Mouse (Mus musculus) kidney, postnatal 36 days (tissue): ENCODE measurements around the gene Olfr868.
A peak's percentile ranks its signal among the peaks of the same experiment; 100 is the strongest.

Source experiments
- DNase-seq, 2 experiments: peaks; one replicate each; pipeline ENCODE4 v3.0.0; 2021 to 2022; ENCODE audit warnings: mixed read lengths in 2 of 2

Gene Olfr868

DNA sequence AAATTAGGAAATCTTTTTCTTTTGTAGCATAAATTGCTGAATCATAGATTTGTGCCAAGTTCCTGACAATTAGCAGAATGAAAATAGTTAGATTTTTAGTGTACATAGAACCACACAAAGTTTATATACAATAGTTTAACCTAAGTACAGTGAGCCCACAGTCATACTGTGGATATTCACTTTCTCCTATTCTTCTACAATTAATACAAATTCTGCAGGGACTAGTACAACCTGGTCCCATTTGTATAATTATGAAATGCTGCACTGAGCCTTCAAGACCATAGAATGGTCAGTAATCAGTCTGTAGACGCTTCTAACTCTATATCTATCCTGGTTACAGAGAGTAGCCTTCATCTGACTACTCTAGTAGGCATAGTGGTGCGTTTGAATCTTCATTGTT, at the start of gene Olfr868:
Gene Olfr868 (plus strand): TSS at position 301 of the 400 bp plus-strand sequence.
- DNase-seq: no peak

DNA sequence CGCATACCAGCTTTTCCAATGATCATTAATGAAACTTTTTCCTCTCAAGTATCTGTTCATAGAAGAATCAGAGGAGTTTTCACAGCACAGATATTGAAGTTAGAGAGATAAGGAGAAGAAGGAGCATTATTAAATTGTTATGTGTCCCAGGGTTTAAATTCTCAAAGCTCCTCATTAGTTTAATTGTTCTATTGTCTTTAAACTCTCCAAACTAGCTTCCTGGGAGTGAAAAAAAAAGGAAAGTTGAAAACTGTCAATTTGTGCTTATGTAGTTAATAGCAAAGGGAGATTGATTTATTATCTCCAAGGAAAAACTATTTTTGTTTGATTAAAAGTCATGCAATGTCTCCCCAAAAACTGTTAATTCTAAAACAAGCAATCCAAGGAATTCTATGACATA, 41.0 kb upstream of the Olfr868 start, which contains the start of gene Olfr867:
Gene Olfr867 (minus strand): TSS at position 101 of the 400 bp plus-strand sequence.
- DNase-seq: no peak

DNA sequence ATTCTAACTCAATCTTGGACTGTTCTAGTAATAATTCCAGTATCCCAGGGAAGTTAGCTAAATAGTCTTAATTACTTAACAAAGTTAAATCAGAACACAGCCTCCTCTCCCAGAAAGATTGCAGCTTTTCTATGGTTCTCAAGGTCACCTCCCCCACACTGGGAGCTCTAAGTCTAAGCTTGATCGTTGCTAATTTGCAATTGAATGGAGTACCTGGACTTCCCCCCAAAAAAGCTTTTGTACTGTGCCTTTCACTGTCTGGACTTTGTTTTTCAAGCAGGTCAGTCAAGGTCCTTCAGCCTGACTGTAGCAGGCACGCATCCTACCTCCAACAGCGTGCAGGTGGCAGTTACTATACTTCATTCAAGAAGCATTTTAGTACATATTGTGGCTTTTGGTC, 28.2 kb upstream of the Olfr868 start:
- no peak for DNase-seq

DNA sequence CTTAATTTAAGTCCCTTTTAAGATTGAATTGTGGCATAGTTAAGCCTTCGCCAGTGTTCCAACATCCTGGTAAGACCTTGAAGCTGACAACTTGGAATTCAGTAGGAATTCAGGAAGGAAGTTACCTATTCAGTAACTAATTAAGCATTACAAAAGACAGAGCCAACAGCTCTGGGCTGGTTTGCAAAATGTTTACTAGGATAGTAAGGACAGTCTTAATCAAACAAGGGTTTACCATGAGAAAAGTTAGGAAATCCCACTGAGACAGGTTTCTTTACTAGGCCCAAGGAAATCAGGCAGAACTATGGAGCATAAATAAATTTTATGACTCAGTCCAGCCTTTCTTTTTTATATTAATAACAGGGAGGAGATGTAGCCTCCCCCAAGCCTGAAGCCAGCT, 27.1 kb upstream of the Olfr868 start:
- no peak for DNase-seq

GRCm38 (mm10) chr9:20073523-20074177, 24.8 kb upstream of the Olfr868 start:
- peak; percentile 15 to 27 for DNase-seq

DNA sequence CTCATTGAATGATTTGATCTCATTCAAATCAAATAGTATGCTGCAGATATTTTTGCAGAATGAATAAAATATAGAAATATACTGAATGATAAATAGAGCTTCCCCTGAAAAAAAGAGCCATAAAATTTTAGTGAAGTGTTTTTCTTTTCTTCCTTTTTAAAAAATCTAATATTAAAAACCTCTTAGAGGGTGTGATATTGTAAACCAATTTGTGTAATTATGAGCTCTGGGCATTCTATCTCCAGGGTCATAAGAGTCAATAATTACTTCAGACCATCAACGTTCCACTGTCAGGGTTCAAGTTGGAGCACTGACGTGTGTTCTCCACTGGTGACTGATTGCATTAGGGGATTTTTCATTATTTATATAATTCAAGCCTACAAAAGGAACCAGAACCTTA, 30.3 kb downstream of the Olfr868 start, which contains the start of gene Olfr869:
Gene Olfr869 (plus strand): TSS at position 301 of the 400 bp plus-strand sequence.
- no peak for DNase-seq

- DNase-seq: peak; percentile 19 to 36
Observed at GRCm38 (mm10) chr9:20149706-20150105, 51.3 kb downstream of the Olfr868 start.
